In the genomic region with DNA sequence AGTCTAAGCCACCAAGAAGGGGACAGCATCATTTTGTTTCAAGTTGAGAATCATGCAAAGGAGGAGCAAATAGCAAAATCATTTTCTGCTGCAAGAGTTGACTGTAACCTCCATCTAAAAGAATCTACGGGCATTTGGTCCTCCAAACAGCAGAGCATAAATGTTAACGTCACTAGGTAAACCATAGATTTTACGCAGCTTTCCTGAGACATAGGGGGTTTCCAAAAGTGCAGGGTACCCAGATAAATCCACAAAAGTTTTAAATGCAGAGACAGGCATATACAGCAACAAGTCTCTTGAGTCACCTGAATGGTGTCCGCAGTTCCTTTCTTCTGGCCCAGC, we compare ENCODE assay signal across 8 mouse cellular contexts. TPM values are rescaled to one million over a fixed set of nuclear protein-coding genes. Genes with fewer than 3 reads are reported as not detected.
A peak's percentile ranks its signal among the peaks of the same experiment; 100 is the strongest.
DNase-seq lines count a peak whose midpoint lies in the region; ATAC-seq and TF ChIP-seq lines count a peak whose summit lies in the region.

No protein-coding gene starts in this region.

- no peak for TF ChIP-seq CTCF in C2C12 (IDR thresholded peaks at IDR 0.05; ENCODE audit: control insufficient read depth, insufficient read depth, insufficient read length)

- H3K9me3 ChIP-seq in forebrain, embryonic 14.5 days (replicated peaks; ENCODE audit: control insufficient read depth, low read length) = no peaks in the 10 kb centered on the region
- H3K9me3 ChIP-seq in liver, embryonic 16.5 days (replicated peaks; ENCODE audit: control insufficient read depth, low read length) = no peaks in the 10 kb centered on the region

- H3ac ChIP-seq in C2C12 (ENCODE audit: control insufficient read depth, insufficient read length, low read depth) = peak overlapping the region; percentile 46

- H3K79me3 ChIP-seq in C2C12 (ENCODE audit: low read depth) = no peaks in the 10 kb centered on the region

- peak overlapping the region; percentile 69 for H3K9ac ChIP-seq in forebrain, embryonic 14.5 days (ENCODE audit: low read length)
- peak overlapping the region; percentile 62 for H3K9ac ChIP-seq in liver, embryonic 16.5 days (ENCODE audit: low read depth, low read length)

- H3K4me1 ChIP-seq in forebrain, embryonic 14.5 days (ENCODE audit: control insufficient read depth, insufficient read depth, low read length) = 0 out of 2 replicates have a peak, but pooled peaks cover 4% of the 10 kb centered on the region
- peaks cover 6% of the 10 kb centered on the region; the same call in 1 of the 2 replicates for H3K4me1 ChIP-seq in liver, embryonic 16.5 days (ENCODE audit: control insufficient read depth, low read depth, low read length)

- no peaks in the 10 kb centered on the region for H3K79me2 ChIP-seq in C2C12 (ENCODE audit: control insufficient read depth, insufficient read depth)

- peak; percentile 24 for ATAC-seq in frontal cortex, adult (ENCODE audit: low TSS enrichment)
- no peak; the same call in 1 of the 2 replicates for ATAC-seq in forebrain, embryonic 14.5 days
- ATAC-seq in liver, embryonic 16.5 days (ENCODE audit: low read depth) = 0 out of 2 replicates have a peak, but pooled peaks have one; percentile 0

- H3K27ac ChIP-seq in forebrain, embryonic 14.5 days (ENCODE audit: low read depth, low read length) = peak overlapping the region; percentile 88; the same call in 1 of the 2 replicates
- H3K27ac ChIP-seq in liver, embryonic 16.5 days (ENCODE audit: low read length) = peak overlapping the region; percentile 71; the same call in 1 of the 2 replicates

- H3K4me2 ChIP-seq in forebrain, embryonic 14.5 days (ENCODE audit: low read length) = peak overlapping the region; percentile 51
- H3K4me2 ChIP-seq in liver, embryonic 16.5 days (ENCODE audit: low read depth, low read length) = peak overlapping the region; percentile 75

- H3K4me3 ChIP-seq in C2C12 (ENCODE audit: insufficient read depth, poor library complexity, severe bottlenecking) = peak overlapping the region; percentile 46
- peak overlapping the region; percentile 56 for H3K4me3 ChIP-seq in forebrain, embryonic 14.5 days (ENCODE audit: low read depth, low read length)
- H3K4me3 ChIP-seq in liver, embryonic 16.5 days (ENCODE audit: low read depth, low read length) = peak overlapping the region; percentile 74

- H3K27me3 ChIP-seq in C2C12 (ENCODE audit: control insufficient read depth, insufficient read depth, insufficient read length) = no peaks in the 10 kb centered on the region
- H3K27me3 ChIP-seq in forebrain, embryonic 14.5 days (replicated peaks; ENCODE audit: control insufficient read depth, insufficient read depth, low read length) = no peaks in the 10 kb centered on the region
- no peaks in the 10 kb centered on the region for H3K27me3 ChIP-seq in liver, embryonic 16.5 days (ENCODE audit: control insufficient read depth, insufficient read depth, low read depth, low read length)

- H3K36me3 ChIP-seq in C2C12 (ENCODE audit: control insufficient read depth, insufficient read depth) = no peaks in the 10 kb centered on the region
- H3K36me3 ChIP-seq in forebrain, embryonic 14.5 days (ENCODE audit: control insufficient read depth, insufficient read depth, low read length) = no peaks in the 10 kb centered on the region
- H3K36me3 ChIP-seq in liver, embryonic 16.5 days (ENCODE audit: control insufficient read depth, insufficient read depth) = no peaks in the 10 kb centered on the region

- no peak for DNase-seq in frontal cortex, postnatal 25 days (ENCODE audit: low spot score in 2 of 2)
- DNase-seq in forebrain, embryonic 14.5 days (ENCODE audit: low spot score) = no peak
- DNase-seq in cerebellum, adult 9-11 months = no peak
- DNase-seq in yolk sac, embryonic 10.5 days (ENCODE audit: low spot score) = no peak
- DNase-seq in frontal cortex, postnatal 10 days (ENCODE audit: low spot score in 2 of 2) = no peak

- WGBS in forebrain, embryonic 14.5 days = 14% methylated on average over 4 of the region's 4 CpGs
- WGBS in liver, embryonic 16.5 days (ENCODE audit: insufficient replicate concordance) = 20% methylated on average over 4 of the region's 4 CpGs

TF ChIP-seq in C2C12, 6 proteins besides CTCF, POLR2A, EP300 and RAD21:
- no peak for TF ChIP-seq MAX (IDR thresholded peaks at IDR 0.05)
- TF ChIP-seq CEBPB (IDR thresholded peaks at IDR 0.05; ENCODE audit: low read depth) = no peak
- TF ChIP-seq MYOD1 (IDR thresholded peaks at IDR 0.05; ENCODE audit: control insufficient read depth, insufficient read length, low read depth) = no peak
- TF ChIP-seq USF1 (IDR thresholded peaks at IDR 0.05; ENCODE audit: low read depth) = no peak
- no peak for TF ChIP-seq FOSL1 (IDR thresholded peaks at IDR 0.05; ENCODE audit: insufficient read depth, low read length, poor library complexity, severe bottlenecking)
- TF ChIP-seq MYOG (IDR thresholded peaks at IDR 0.05; ENCODE audit: control insufficient read depth, extremely low read depth, insufficient read length) = no peak

RNA-seq across cellular contexts. Expression of a gene that starts 56.1 kb away (rescaled TPM):
- polyA plus RNA-seq in C2C12 (2012; fragmentation: generic; extraction: Trizol) = 23.8 TPM
- 17.8 and 21.8 TPM in 2 replicates for polyA plus RNA-seq in forebrain, embryonic 14.5 days (2014; fragmentation: Nextera tagmentation; extraction: Ambion mirVana)
- polyA plus RNA-seq in liver, embryonic 16.5 days (2015; fragmentation: Nextera tagmentation; extraction: Ambion mirVana) = 4.6 and 5.9 TPM in 2 replicates

RNA-seq across cellular contexts. Expression of a gene that starts 57.5 kb away (rescaled TPM):
- polyA plus RNA-seq in C2C12 (2012; fragmentation: generic; extraction: Trizol) = 8.0 TPM
- 8.2 and 16.1 TPM in 2 replicates for polyA plus RNA-seq in forebrain, embryonic 14.5 days (2014; fragmentation: Nextera tagmentation; extraction: Ambion mirVana)
- 0.25 and 0.31 TPM in 2 replicates for polyA plus RNA-seq in liver, embryonic 16.5 days (2015; fragmentation: Nextera tagmentation; extraction: Ambion mirVana)
